Mouse (Mus musculus) retina, postnatal 1 day (tissue): ENCODE measurements at regions not wholly inside any gene's neighbourhood (a gene's known extent, or its start where the extent isn't known, plus 50 kb on each side); places are given as distances from the start of the nearest gene placed in this dataset.

ENCODE experiments used
- DNase-seq: peaks from one replicate; pipeline ENCODE4 v3.0.0-alpha.2; 2012

GRCm38 (mm10) chr13:107944831-107945230 is 99.4 kb upstream of the Smim15 start:
- no peak for DNase-seq

GRCm38 (mm10) chr13:107942979-107943378 is 101.3 kb upstream of the Smim15 start:
- DNase-seq, result no peak

- peak; percentile 50 for DNase-seq
These were observed 101.8 kb upstream of the Smim15 start for GRCm38 (mm10) chr13:107942297-107942962.

- DNase-seq, result peak; percentile 39
These were observed 104.2 kb upstream of the Smim15 start for GRCm38 (mm10) chr13:107939916-107940646.

GRCm38 (mm10) chr13:107935611-107936010 is 108.6 kb upstream of the Smim15 start:
- no peak for DNase-seq

- DNase-seq, result peak; percentile 37
These were observed 109.6 kb upstream of the Smim15 start for GRCm38 (mm10) chr13:107934691-107935090.

GRCm38 (mm10) chr13:107933598-107934571 is 110.4 kb upstream of the Smim15 start:
- DNase-seq, result peak; percentile 70

GRCm38 (mm10) chr13:107932423-107933032 is 111.7 kb upstream of the Smim15 start:
- DNase-seq, result peak; percentile 59

- no peak for DNase-seq
These were observed 113.0 kb upstream of the Smim15 start for GRCm38 (mm10) chr13:107931216-107931615.

- no peak for DNase-seq
These were observed 116.6 kb upstream of the Smim15 start for GRCm38 (mm10) chr13:107927499-107928215.

GRCm38 (mm10) chr13:107925470-107925869 is 118.8 kb upstream of the Smim15 start:
- no peak for DNase-seq

GRCm38 (mm10) chr13:107923129-107924114 is 120.8 kb upstream of the Smim15 start:
- no peak for DNase-seq

- no peak for DNase-seq
These were observed 124.8 kb upstream of the Smim15 start for GRCm38 (mm10) chr13:107919403-107919802.

- DNase-seq, result no peak
These were observed 125.8 kb upstream of the Smim15 start for GRCm38 (mm10) chr13:107918478-107918877.

- no peak for DNase-seq
These were observed 126.2 kb upstream of the Smim15 start for GRCm38 (mm10) chr13:107918065-107918464.

GRCm38 (mm10) chr13:107917564-107917963 is 126.7 kb upstream of the Smim15 start:
- no peak for DNase-seq

GRCm38 (mm10) chr13:107910125-107910524 is 134.1 kb upstream of the Smim15 start:
- no peak for DNase-seq

GRCm38 (mm10) chr13:107909343-107910067 is 134.7 kb upstream of the Smim15 start:
- no peak for DNase-seq

- no peak for DNase-seq
These were observed 136.3 kb upstream of the Smim15 start for GRCm38 (mm10) chr13:107907966-107908365.

GRCm38 (mm10) chr13:107904851-107905250 is 139.4 kb upstream of the Smim15 start:
- DNase-seq, result no peak
